Mouse (Mus musculus) liver, embryonic 13.5 days (tissue): ENCODE measurements at regions not wholly inside any gene's neighbourhood (a gene's known extent, or its start where the extent isn't known, plus 50 kb on each side); places are given as distances from the start of the nearest gene placed in this dataset.

Experiments
- ATAC-seq: fragments of 200-750 bp; cut with Nextera tagmentation; 2 replicates; pipeline ENCODE4 v1.8.0; 2017; ENCODE audit warnings: low read depth, mild to moderate bottlenecking, moderate number of reproducible peaks, moderate library complexity
- DNase-seq: peaks from one replicate; pipeline ENCODE4 v3.0.0; 2022
- H3K27ac ChIP-seq: fragments of 300-500 bp; sonication (generic); 2 replicates; pipeline ENCODE4 v1.5.1; 2015; ENCODE audit warnings: moderate library complexity, mild to moderate bottlenecking, inconsistent platforms
- H3K27me3 ChIP-seq: fragments of 300-500 bp; sonication (generic); 2 replicates; pipeline ENCODE4 v1.6.1; 2015; ENCODE audit warnings: mild to moderate bottlenecking, inconsistent platforms
- H3K36me3 ChIP-seq: fragments of 300-500 bp; sonication (generic); 2 replicates; pipeline ENCODE4 v1.6.1; 2015; ENCODE audit warnings: mild to moderate bottlenecking, inconsistent platforms
- H3K4me1 ChIP-seq: fragments of 300-500 bp; sonication (generic); replicated peaks from 2 replicates; pipeline ENCODE4 v1.6.1; 2015; ENCODE audit warnings: inconsistent platforms
- H3K4me2 ChIP-seq: fragments of 300-500 bp; sonication (generic); 2 replicates; pipeline ENCODE4 v1.6.1; 2015; ENCODE audit warnings: inconsistent platforms, mild to moderate bottlenecking, moderate library complexity
- H3K4me3 ChIP-seq: fragments of 300-500 bp; sonication (generic); replicated peaks from 2 replicates; pipeline ENCODE4 v1.5.1; 2015; ENCODE audit warnings: mild to moderate bottlenecking, inconsistent platforms
- H3K9ac ChIP-seq: fragments of 300-500 bp; sonication (generic); 2 replicates; pipeline ENCODE4 v1.6.1; 2015; ENCODE audit warnings: mild to moderate bottlenecking, inconsistent platforms
- H3K9me3 ChIP-seq: fragments of 300-500 bp; sonication (generic); replicated peaks from 2 replicates; pipeline ENCODE4 v1.6.1; 2016; ENCODE audit warnings: inconsistent platforms
- WGBS: fragments of 180-500 bp; shearing (Covaris S2); methylation state at CpG from one replicate; pipeline ENCODE4 v1.1.7; 2015; ENCODE audit not compliant: insufficient replicate concordance; 5-methylcytosine and 5-hydroxymethylcytosine counted together

DNA sequence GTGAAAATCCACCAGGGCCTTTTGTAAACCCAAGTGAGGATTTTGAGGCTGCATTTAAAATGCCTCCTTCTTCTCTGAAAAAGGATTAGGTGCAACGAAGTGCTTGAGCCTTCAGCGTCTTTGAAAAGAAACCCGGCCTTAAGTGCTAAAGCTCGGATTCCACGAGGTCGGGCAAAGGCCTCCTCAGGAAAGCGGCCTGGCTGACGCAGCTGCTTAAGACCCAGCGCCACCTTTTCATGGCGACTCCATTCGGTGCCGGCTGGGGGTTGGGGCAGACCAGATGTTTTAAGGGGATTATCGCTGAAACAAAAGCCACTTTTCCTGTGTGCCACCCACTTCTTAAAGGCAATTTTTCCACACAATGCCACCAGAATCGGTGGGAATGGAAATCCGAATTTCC, 61.6 kb upstream of the 4932438H23Rik start:
- H3K4me3 ChIP-seq: no peak overlapping the region
- DNase-seq (no peak), ATAC-seq (no peak)
- no peak overlapping the region for H3K4me2 ChIP-seq
- no peaks in the 10 kb centered on the region for H3K36me3 ChIP-seq
- peaks cover 9% of the 10 kb centered on the region for H3K27me3 ChIP-seq
- no peak overlapping the region for H3K27ac ChIP-seq
- H3K4me1 ChIP-seq: peaks cover 7% of the 10 kb centered on the region; the same call in 1 of the 2 replicates
- no peaks in the 10 kb centered on the region for H3K9me3 ChIP-seq
- H3K9ac ChIP-seq: no peak overlapping the region
- WGBS: 52% methylated on average over 15 of the region's 15 CpGs

DNA sequence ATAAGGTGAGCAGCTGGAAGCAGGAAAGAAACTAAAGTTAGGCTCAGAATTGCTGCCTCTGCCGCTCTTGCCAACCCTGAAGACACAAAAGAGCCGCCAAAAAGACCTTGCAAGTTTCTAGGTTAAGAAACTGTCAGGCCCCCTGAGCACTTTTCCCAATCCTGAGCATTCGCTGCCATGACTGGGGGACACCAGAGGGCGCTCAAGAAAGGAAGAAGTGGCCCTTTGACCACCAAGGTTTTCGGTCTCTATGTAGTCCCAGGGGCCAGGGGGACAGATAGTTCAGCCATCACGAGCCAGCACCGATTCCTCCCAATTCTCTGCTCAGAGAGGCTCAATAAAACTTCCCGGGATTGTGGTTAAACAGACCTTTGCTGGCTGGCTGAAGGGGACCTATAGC, 64.6 kb upstream of the Olig2 start:
- H3K4me1 ChIP-seq: peaks cover 7% of the 10 kb centered on the region; the same call in 1 of the 2 replicates
- DNase-seq: no peak
- ATAC-seq: no peak
- H3K27ac ChIP-seq: no peak overlapping the region
- WGBS: 11% methylated on average over 8 of the region's 8 CpGs
- H3K4me2 ChIP-seq: no peak overlapping the region
- peaks cover 17% of the 10 kb centered on the region for H3K27me3 ChIP-seq
- no peak overlapping the region for H3K9ac ChIP-seq
- no peak overlapping the region for H3K4me3 ChIP-seq
- H3K36me3 ChIP-seq: no peaks in the 10 kb centered on the region
- no peaks in the 10 kb centered on the region for H3K9me3 ChIP-seq

DNA sequence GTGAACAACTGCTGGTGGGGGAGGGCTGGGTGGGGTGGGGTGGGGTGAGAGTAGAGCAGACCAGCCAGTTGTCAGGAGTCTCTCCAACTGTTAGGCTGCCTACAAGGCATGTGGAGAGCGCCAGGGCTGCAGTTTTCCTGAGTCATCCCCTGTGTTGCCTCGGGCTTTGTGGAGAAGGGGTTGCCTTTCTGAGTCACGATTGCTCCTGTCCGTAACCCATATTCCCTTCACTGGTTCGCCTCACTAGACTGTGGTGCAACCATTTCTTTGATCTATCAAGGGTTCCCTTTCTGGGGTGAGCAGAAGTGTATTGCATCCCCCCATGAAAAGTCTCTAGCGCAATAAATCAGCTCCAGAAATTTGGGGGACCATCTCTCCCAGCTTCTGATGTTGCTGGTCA, 63.6 kb upstream of the Olig2 start:
- Histone ChIP-seq H3K36me3 (no peaks in the 10 kb centered on the region), H3K9me3 (no peaks in the 10 kb centered on the region), H3K4me1 (peaks cover 7% of the 10 kb centered on the region; the same call in 1 of the 2 replicates), H3K27me3 (peaks cover 12% of the 10 kb centered on the region), H3K4me2 (no peak overlapping the region), H3K27ac (no peak overlapping the region), H3K9ac (no peak overlapping the region), H3K4me3 (no peak overlapping the region)
- DNase-seq (no peak), ATAC-seq (no peak)
- WGBS: 49% methylated on average over 6 of the region's 6 CpGs

- no peak overlapping the region for H3K27ac ChIP-seq
- no peak overlapping the region for H3K4me3 ChIP-seq
- peaks cover 7% of the 10 kb centered on the region; the same call in 1 of the 2 replicates for H3K4me1 ChIP-seq
- DNase-seq (no peak), ATAC-seq (no peak)
- no peak overlapping the region for H3K9ac ChIP-seq
- no peak overlapping the region for H3K4me2 ChIP-seq
- WGBS: 63% methylated on average over 6 of the region's 6 CpGs
- H3K36me3 ChIP-seq: no peaks in the 10 kb centered on the region
- no peaks in the 10 kb centered on the region for H3K9me3 ChIP-seq
- peaks cover 12% of the 10 kb centered on the region for H3K27me3 ChIP-seq
These were observed 62.9 kb upstream of the Olig2 start for GRCm38 (mm10) chr16:91162381-91162780.

DNA sequence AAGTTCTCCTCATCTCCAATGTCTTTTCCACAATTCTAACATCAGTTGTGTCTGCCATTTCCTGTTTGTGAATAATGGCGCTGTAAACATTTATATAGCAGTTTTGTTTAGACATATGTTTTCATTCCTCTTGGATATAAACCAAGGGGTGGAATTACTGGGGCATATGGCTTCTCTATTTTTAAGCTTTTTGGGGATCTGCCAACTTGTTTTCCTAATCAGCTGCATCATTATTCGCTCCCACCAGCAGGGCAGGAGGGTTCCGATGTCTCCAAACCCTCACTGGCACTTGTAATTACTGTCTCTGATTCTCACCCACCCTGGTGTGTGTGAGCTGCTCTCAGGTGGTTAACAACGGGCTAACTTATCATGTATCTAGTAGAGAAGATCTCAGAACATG, 59.4 kb upstream of the Olig2 start:
- no peak overlapping the region for H3K4me2 ChIP-seq

GRCm38 (mm10) chr16:91166866-91167265, 58.4 kb upstream of the Olig2 start:
- Histone ChIP-seq H3K36me3 (no peaks in the 10 kb centered on the region), H3K4me1 (no peaks in the 10 kb centered on the region), H3K27me3 (peaks cover 35% of the 10 kb centered on the region), H3K4me2 (no peak overlapping the region), H3K27ac (no peak overlapping the region), H3K9me3 (no peaks in the 10 kb centered on the region), H3K4me3 (no peak overlapping the region), H3K9ac (no peak overlapping the region)
- DNase-seq: peak; percentile 5
- no peak; the same call in 1 of the 2 replicates for ATAC-seq

More for the DNA sequence above, 59.4 kb upstream of the Olig2 start:
- no peaks in the 10 kb centered on the region for H3K9me3 ChIP-seq
- H3K9ac ChIP-seq: no peak overlapping the region
- WGBS: 66% methylated on average over 4 of the region's 4 CpGs
- no peak overlapping the region for H3K27ac ChIP-seq
- peaks cover 38% of the 10 kb centered on the region for H3K27me3 ChIP-seq
- H3K4me1 ChIP-seq: no peaks in the 10 kb centered on the region
- H3K4me3 ChIP-seq: no peak overlapping the region
- ATAC-seq: no peak
- DNase-seq: no peak
- H3K36me3 ChIP-seq: no peaks in the 10 kb centered on the region

GRCm38 (mm10) chr16:91168398-91168797, 56.9 kb upstream of the Olig2 start:
- DNase-seq (no peak), ATAC-seq (no peak)
- Histone ChIP-seq H3K36me3 (no peaks in the 10 kb centered on the region), H3K4me2 (no peak overlapping the region), H3K4me3 (no peak overlapping the region), H3K9ac (no peak overlapping the region), H3K27ac (no peak overlapping the region), H3K27me3 (peaks cover 33% of the 10 kb centered on the region), H3K4me1 (no peaks in the 10 kb centered on the region), H3K9me3 (no peaks in the 10 kb centered on the region)
- 44% methylated on average over 7 of the region's 7 CpGs for WGBS

GRCm38 (mm10) chr16:91169829-91170228, 55.4 kb upstream of the Olig2 start:
- under 1% methylated on average over 16 of the region's 16 CpGs for WGBS

DNA sequence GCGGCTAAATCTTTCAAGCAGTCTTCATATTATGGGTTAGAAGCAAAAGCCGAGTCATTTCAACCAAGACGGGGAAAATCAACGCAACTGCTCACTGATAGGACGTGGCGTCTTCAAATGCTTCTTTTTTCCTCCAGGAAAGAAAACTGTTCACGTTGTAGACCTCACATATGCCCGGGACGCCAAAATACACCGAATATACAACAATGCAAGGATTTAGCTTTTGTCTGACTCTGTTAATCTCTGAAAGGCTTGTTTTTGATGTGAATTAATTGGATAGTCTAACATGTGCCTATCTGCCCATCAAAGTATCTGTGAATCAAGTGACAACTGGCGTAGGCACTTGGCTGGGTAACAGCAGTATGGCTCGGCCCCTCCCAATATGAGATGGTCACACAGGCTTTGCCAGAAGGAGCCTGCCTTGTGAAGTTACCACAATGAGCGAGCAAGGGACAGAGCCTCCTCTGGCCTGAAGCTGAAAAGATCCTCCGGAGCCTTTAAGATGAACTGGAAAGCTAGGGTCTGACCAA, 53.3 kb upstream of the Olig2 start:
- no peak overlapping the region for H3K4me3 ChIP-seq
- no peak overlapping the region for H3K4me2 ChIP-seq
- no peak overlapping the region for H3K9ac ChIP-seq
- H3K27me3 ChIP-seq: peaks cover 33% of the 10 kb centered on the region
- 67% methylated on average over 14 of the region's 14 CpGs for WGBS
- no peak overlapping the region for H3K27ac ChIP-seq
- DNase-seq: no peak
- no peaks in the 10 kb centered on the region for H3K4me1 ChIP-seq
- ATAC-seq: no peak
- H3K36me3 ChIP-seq: no peaks in the 10 kb centered on the region
- no peaks in the 10 kb centered on the region for H3K9me3 ChIP-seq

More at GRCm38 (mm10) chr16:91169829-91170228, 55.4 kb upstream of the Olig2 start:
- Histone ChIP-seq H3K9me3 (no peaks in the 10 kb centered on the region), H3K4me2 (peak overlapping the region; percentile 46), H3K4me1 (no peaks in the 10 kb centered on the region), H3K9ac (no peak overlapping the region), H3K27me3 (peaks cover 33% of the 10 kb centered on the region), H3K4me3 (peak overlapping the region; percentile 11; the same call in 1 of the 2 replicates), H3K27ac (no peak overlapping the region), H3K36me3 (no peaks in the 10 kb centered on the region)
- ATAC-seq (no peak), DNase-seq (no peak)

- Histone ChIP-seq H3K4me1 (no peaks in the 10 kb centered on the region), H3K27me3 (peaks cover 33% of the 10 kb centered on the region), H3K27ac (no peak overlapping the region), H3K4me3 (no peak overlapping the region), H3K9ac (no peak overlapping the region), H3K36me3 (no peaks in the 10 kb centered on the region), H3K4me2 (no peak overlapping the region), H3K9me3 (no peaks in the 10 kb centered on the region)
- WGBS: 69% methylated on average over 9 of the region's 9 CpGs
- DNase-seq: no peak
- ATAC-seq: no peak
These were observed 52.7 kb upstream of the Olig2 start for GRCm38 (mm10) chr16:91172510-91172909.

DNA sequence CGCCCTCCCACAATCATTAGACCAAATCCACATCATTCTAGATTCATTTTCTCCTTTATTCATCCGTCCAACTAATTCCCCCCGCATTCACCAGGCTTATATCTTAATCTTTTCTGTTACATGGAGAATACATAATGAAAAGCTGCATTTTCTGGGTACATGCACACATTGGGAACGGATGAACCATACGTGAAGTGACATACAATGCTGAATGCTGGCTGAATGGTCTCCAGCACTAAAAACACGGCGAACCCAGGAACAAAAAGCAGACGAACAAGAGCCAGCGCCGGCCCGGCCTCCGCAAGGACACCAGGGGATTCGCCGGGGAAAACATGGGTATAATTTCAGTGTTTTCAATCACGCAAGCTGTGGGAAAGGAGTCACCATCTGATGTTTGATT, 52.0 kb upstream of the Olig2 start:
- Histone ChIP-seq H3K27ac (no peak overlapping the region), H3K36me3 (no peaks in the 10 kb centered on the region), H3K4me1 (no peaks in the 10 kb centered on the region), H3K4me3 (no peak overlapping the region), H3K4me2 (no peak overlapping the region), H3K27me3 (peaks cover 25% of the 10 kb centered on the region), H3K9me3 (no peaks in the 10 kb centered on the region), H3K9ac (no peak overlapping the region)
- 75% methylated on average over 15 of the region's 15 CpGs for WGBS
- no peak for ATAC-seq
- no peak for DNase-seq

DNA sequence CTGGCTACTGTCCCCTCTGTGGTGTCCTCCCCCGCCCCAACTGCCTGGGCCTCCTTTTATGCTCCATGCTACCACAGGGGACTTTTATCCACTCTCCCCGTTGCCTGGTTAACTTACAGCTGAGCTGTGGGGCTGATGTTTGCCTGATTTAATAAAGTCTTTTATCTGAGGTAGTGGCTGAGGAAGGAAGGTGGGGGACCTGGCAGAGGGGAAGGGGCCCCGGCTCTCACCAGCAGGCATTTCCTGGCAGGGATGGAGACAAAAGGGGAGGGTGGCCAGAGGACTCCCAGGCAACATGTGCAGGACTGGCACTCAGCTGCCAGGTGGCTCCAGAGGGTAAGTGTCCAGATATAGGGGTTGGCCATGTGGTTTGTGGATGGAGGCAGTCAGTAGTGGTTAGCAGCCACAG, 51.4 kb upstream of the Olig2 start:
- no peak for ATAC-seq
- no peak overlapping the region for H3K9ac ChIP-seq
- no peak for DNase-seq
- H3K4me2 ChIP-seq: no peak overlapping the region
- H3K27ac ChIP-seq: no peak overlapping the region
- no peaks in the 10 kb centered on the region for H3K9me3 ChIP-seq
- H3K36me3 ChIP-seq: no peaks in the 10 kb centered on the region
- no peaks in the 10 kb centered on the region for H3K4me1 ChIP-seq
- H3K27me3 ChIP-seq: peaks cover 20% of the 10 kb centered on the region
- no peak overlapping the region for H3K4me3 ChIP-seq
- WGBS: 24% methylated on average over 3 of the region's 3 CpGs
